Mouse (Mus musculus) ES-Bruce4 (cell line): ENCODE results near the gene Pex14. TPM values are rescaled to one million over a fixed set of nuclear protein-coding genes. Genes with fewer than 3 reads are reported as not detected.

ENCODE experiments used
- H3K27ac ChIP-seq: 2 replicates; pipeline ENCODE4 v1.5.1; 2012; ENCODE audit warnings: low read length, inconsistent platforms; ENCODE audit not compliant: insufficient read depth
- H3K27me3 ChIP-seq: 2 replicates; pipeline ENCODE4 v1.6.1; 2012; ENCODE audit warnings: mild to moderate bottlenecking, low read length, inconsistent platforms; ENCODE audit not compliant: control insufficient read depth, poor library complexity, insufficient read depth, severe bottlenecking
- H3K36me3 ChIP-seq: 2 replicates; pipeline ENCODE4 v1.6.1; 2012; ENCODE audit warnings: inconsistent platforms, mild to moderate bottlenecking, low read length, moderate library complexity; ENCODE audit not compliant: control insufficient read depth, poor library complexity, insufficient read depth, severe bottlenecking
- H3K4me1 ChIP-seq: one replicate; pipeline ENCODE4 v1.8.1; 2011; ENCODE audit warnings: low read length; ENCODE audit not compliant: control insufficient read depth, insufficient read depth
- H3K4me3 ChIP-seq: 2 replicates; pipeline ENCODE4 v1.5.1; 2011; ENCODE audit warnings: low read depth, mild to moderate bottlenecking, low read length
- H3K9ac ChIP-seq: 2 replicates; pipeline ENCODE4 v1.6.1; 2012; ENCODE audit warnings: low read depth, mild to moderate bottlenecking, inconsistent platforms; ENCODE audit not compliant: poor library complexity, severe bottlenecking
- H3K9me3 ChIP-seq: replicated peaks from 2 replicates; pipeline ENCODE4 v1.6.1; 2012; ENCODE audit warnings: mild to moderate bottlenecking, low read length, inconsistent platforms; ENCODE audit not compliant: control insufficient read depth, poor library complexity, insufficient read depth, severe bottlenecking
- CTCF ChIP-seq: IDR thresholded peaks from one replicate; pipeline ENCODE4 v1.8.1; 2011; ENCODE audit warnings: low read depth, low read length
- EP300 ChIP-seq: IDR thresholded peaks from 2 replicates; pipeline ENCODE4 v1.6.1; 2011; ENCODE audit warnings: low read depth, low read length; ENCODE audit not compliant: insufficient read depth
- POLR2A ChIP-seq: IDR thresholded peaks from one replicate; pipeline ENCODE4 v1.8.1; 2011; ENCODE audit warnings: low read length; ENCODE audit not compliant: insufficient read depth
- polyA plus RNA-seq: library from polyadenylated mRNA; stranded (reverse); fragments of >200 nt; gene quantifications from 2 replicates; pipeline ENCODE4 v1.2.4, GENCODE M21; 2011; ENCODE audit warnings: low read depth; ENCODE audit not compliant: missing spikeins, insufficient read depth, insufficient read length

Pex14 gene
- 31.2 and 32.4 TPM in 2 replicates for polyA plus RNA-seq

GRCm38 (mm10) chr4:149099369-149100017, at the start of gene Pex14:
Gene Pex14 (minus strand): TSS chr4:149099876.
- H3K4me1 ChIP-seq = no peaks in the 10 kb centered on the region
- peak within 1 kb of the TSS; percentile 99 for H3K4me3 ChIP-seq
- no peaks in the 10 kb centered on the region for H3K27me3 ChIP-seq
- TF ChIP-seq EP300 = no peak
- no peak for TF ChIP-seq CTCF
- H3K27ac ChIP-seq = no peak within 1 kb of the TSS
- H3K9ac ChIP-seq = peak within 1 kb of the TSS; percentile 92
- H3K36me3 ChIP-seq = no peaks in the 10 kb centered on the region
- H3K9me3 ChIP-seq = no peaks in the 10 kb centered on the region

DNA sequence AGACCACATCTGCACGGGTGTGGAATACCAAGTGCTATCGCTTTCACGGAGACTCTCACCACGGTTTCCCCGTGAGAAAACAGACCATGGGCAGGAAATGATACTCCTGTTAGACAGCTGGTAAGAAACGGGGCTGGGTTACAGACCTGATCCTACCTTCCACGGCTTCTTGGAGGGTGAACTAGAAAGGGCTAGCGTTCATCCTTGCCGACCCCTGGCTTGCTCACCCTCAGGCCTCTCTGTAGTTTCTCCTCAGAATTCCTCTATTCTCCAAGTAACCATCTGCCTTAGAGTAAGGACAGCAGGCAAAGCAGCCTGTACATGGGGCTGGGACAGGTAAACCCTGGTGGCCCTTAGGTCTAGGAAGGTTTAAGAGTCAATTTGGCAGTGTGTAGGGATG, 49.5 kb upstream of the Pex14 start:
- H3K9me3 ChIP-seq = no peaks in the 10 kb centered on the region
- no peak overlapping the region for H3K27ac ChIP-seq
- no peak overlapping the region for H3K4me3 ChIP-seq
- H3K4me1 ChIP-seq = no peaks in the 10 kb centered on the region
- no peak overlapping the region for H3K9ac ChIP-seq
- no peaks in the 10 kb centered on the region for H3K27me3 ChIP-seq
- H3K36me3 ChIP-seq = peaks cover 14% of the 10 kb centered on the region
- TF ChIP-seq EP300 (no peak), CTCF (no peak), POLR2A (no peak)

GRCm38 (mm10) chr4:149148084-149148483, 48.4 kb upstream of the Pex14 start:
- TF ChIP-seq EP300 = no peak
- no peak for TF ChIP-seq POLR2A
- TF ChIP-seq CTCF = no peak
- H3K9ac ChIP-seq = no peak overlapping the region

DNA sequence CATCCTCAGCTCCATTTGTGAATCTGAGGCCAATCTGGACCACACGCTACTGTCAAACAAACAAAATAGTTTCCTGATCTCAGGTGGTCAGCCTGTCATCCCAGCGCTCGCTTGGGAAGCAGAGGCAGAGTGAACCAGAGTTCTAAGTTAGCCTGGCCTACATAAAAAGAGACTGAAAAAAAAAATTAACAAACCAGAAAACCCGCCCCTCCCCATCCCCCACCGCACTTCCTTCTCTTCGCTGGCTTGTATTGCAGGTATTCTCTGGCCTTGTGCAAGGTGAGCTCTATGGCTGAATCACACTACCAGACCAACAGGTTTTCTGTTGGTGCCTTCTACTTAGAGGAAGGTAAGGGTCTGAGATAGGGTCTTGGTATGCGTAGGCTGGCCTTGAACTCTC, 47.9 kb upstream of the Pex14 start:
- Histone ChIP-seq H3K27me3 (no peaks in the 10 kb centered on the region), H3K9ac (0 out of 2 replicates have a peak overlapping the region, but pooled peaks have one; percentile 25), H3K27ac (no peak overlapping the region), H3K36me3 (0 out of 2 replicates have a peak, but pooled peaks cover 4% of the 10 kb centered on the region), H3K4me1 (no peaks in the 10 kb centered on the region), H3K4me3 (no peak overlapping the region), H3K9me3 (no peaks in the 10 kb centered on the region)
- TF ChIP-seq EP300 (no peak), CTCF (no peak)

More at GRCm38 (mm10) chr4:149148084-149148483, 48.4 kb upstream of the Pex14 start:
- H3K9me3 ChIP-seq = no peaks in the 10 kb centered on the region
- 0 out of 2 replicates have a peak, but pooled peaks cover 8% of the 10 kb centered on the region for H3K36me3 ChIP-seq
- no peaks in the 10 kb centered on the region for H3K4me1 ChIP-seq
- H3K27me3 ChIP-seq = no peaks in the 10 kb centered on the region
- H3K4me3 ChIP-seq = no peak overlapping the region
- H3K27ac ChIP-seq = no peak overlapping the region

DNA sequence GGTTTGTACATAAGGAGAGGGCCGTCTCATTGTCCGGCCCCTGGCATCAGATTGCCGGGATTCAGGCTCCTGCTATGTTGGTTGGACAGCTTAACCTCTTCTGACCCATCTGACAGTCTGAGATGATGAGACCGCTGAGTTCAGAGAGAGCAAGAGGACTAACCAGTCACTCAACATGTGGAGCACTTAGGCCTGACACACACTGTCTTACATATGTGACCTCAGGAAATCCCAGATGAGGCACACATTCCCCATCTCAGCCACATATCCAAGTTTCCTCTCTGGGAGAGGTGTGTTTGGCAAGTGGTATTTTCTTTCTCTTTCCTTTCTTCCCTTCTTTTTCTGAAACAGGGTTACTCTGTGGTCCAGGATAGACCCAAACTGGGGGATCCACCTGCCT, 45.5 kb upstream of the Pex14 start:
- no peak for TF ChIP-seq EP300
- TF ChIP-seq POLR2A = no peak
- no peak for TF ChIP-seq CTCF
- Histone ChIP-seq H3K4me1 (no peaks in the 10 kb centered on the region), H3K27ac (no peak overlapping the region), H3K4me3 (no peak overlapping the region), H3K36me3 (no peaks in the 10 kb centered on the region), H3K9ac (no peak overlapping the region), H3K9me3 (no peaks in the 10 kb centered on the region), H3K27me3 (no peaks in the 10 kb centered on the region)

- H3K4me3 ChIP-seq = no peak overlapping the region
- no peaks in the 10 kb centered on the region for H3K36me3 ChIP-seq
- H3K9me3 ChIP-seq = no peaks in the 10 kb centered on the region
- no peak overlapping the region for H3K27ac ChIP-seq
- H3K9ac ChIP-seq = no peak overlapping the region
- H3K27me3 ChIP-seq = no peaks in the 10 kb centered on the region
- TF ChIP-seq EP300 (no peak), CTCF (peak; percentile 87)
- H3K4me1 ChIP-seq = no peaks in the 10 kb centered on the region
Observed at GRCm38 (mm10) chr4:149144459-149144858, 44.8 kb upstream of the Pex14 start.
